ENCODE assay signal across 13 mouse cellular contexts in genomic region chr3:27288301-27288700, GRCm38 (mm10). TPM values are rescaled to one million over a fixed set of nuclear protein-coding genes. Genes with fewer than 3 reads are reported as not detected.
"Had no signal": no experiment of that assay in that cellular context is flagged by ENCODE, and none has a peak within 500 bp of the region (broad histone marks: within the 10 kb centered on the region; RNA-seq: fewer than 3 reads in every experiment).

No protein-coding gene starts in this region.

- H3K4me2 ChIP-seq: limb, embryonic 13.5 days; neural tube, embryonic 15.5 days had no signal

- H3K27me3 ChIP-seq: limb, embryonic 13.5 days; neural tube, embryonic 15.5 days had no signal

- H3K9me3 ChIP-seq: limb, embryonic 13.5 days; neural tube, embryonic 15.5 days had no signal

- H3K9ac ChIP-seq: limb, embryonic 13.5 days; liver, embryonic 14.5 days; neural tube, embryonic 15.5 days had no signal

- H3K27ac ChIP-seq: limb, embryonic 13.5 days; liver, embryonic 14.5 days; neural tube, embryonic 15.5 days; stomach, postnatal 0 days had no signal

- H3K36me3 ChIP-seq: limb, embryonic 13.5 days; neural tube, embryonic 15.5 days had no signal

- H3K4me3 ChIP-seq: limb, embryonic 13.5 days; myocyte; neural tube, embryonic 15.5 days had no signal

- DNase-seq: left cerebral cortex, postnatal 4 days; lung, adult 18-20 months; midbrain, embryonic 14.5 days; right cerebral cortex, adult 18-20 months; right cerebral cortex, postnatal 25 days; thymus, adult 18-20 months; thymus, postnatal 14 days had no signal

RNA-seq across cellular contexts. Expression of gene Tnfsf10, which starts 28.5 kb away (rescaled TPM):
- polyA plus RNA-seq: myocyte; neural tube, embryonic 11.5 days had no signal
